Mouse (Mus musculus) thymus, adult 2 months (tissue): ENCODE results near the gene Apon. TPM values are rescaled to one million over a fixed set of nuclear protein-coding genes. Genes with fewer than 3 reads are reported as not detected.

ENCODE experiments used
- DNase-seq: peaks from one replicate; pipeline ENCODE4 v3.0.0; 2021
- H3K27ac ChIP-seq: fragments of 200-500 bp; 2 replicates; pipeline ENCODE4 v1.5.1; 2012; ENCODE audit warnings: low read length, control low read depth; ENCODE audit not compliant: control insufficient read depth, insufficient read depth
- H3K27me3 ChIP-seq: fragments of 200-500 bp; 2 replicates; pipeline ENCODE4 v1.6.1; 2012; ENCODE audit warnings: mild to moderate bottlenecking, low read length, moderate library complexity, mixed read lengths; ENCODE audit not compliant: control insufficient read depth, insufficient read depth
- H3K36me3 ChIP-seq: fragments of 200-500 bp; 2 replicates; pipeline ENCODE4 v1.6.1; 2012; ENCODE audit warnings: mild to moderate bottlenecking, low read length, moderate library complexity; ENCODE audit not compliant: control insufficient read depth, insufficient read depth
- H3K4me1 ChIP-seq: fragments of 200-500 bp; replicated peaks from 2 replicates; pipeline ENCODE4 v1.6.1; 2012; ENCODE audit warnings: low read length; ENCODE audit not compliant: control insufficient read depth, insufficient read depth
- H3K4me3 ChIP-seq: fragments of 200-500 bp; 2 replicates; pipeline ENCODE4 v1.5.1; 2012; ENCODE audit warnings: mild to moderate bottlenecking, low read length, control low read depth, moderate library complexity; ENCODE audit not compliant: control insufficient read depth, insufficient read depth
- CTCF ChIP-seq: fragments of 200-500 bp; IDR thresholded peaks from 2 replicates; pipeline ENCODE4 v1.5.1; 2012; ENCODE audit warnings: mild to moderate bottlenecking, control low read depth, low read length, moderate library complexity, borderline replicate concordance; ENCODE audit not compliant: control insufficient read depth, poor library complexity, insufficient read depth; ENCODE audit errors: extremely low read depth
- POLR2A ChIP-seq: fragments of 200-500 bp; IDR thresholded peaks from 2 replicates; pipeline ENCODE4 v1.6.1; 2012; ENCODE audit warnings: mild to moderate bottlenecking, low read length, control low read depth, moderate library complexity; ENCODE audit not compliant: control insufficient read depth, poor library complexity, insufficient read depth; ENCODE audit errors: extremely low read depth
- WGBS: fragments of 180-500 bp; shearing (Covaris S2); methylation state at CpG from one replicate; pipeline ENCODE4 v1.1.7; 2018; 5-methylcytosine and 5-hydroxymethylcytosine counted together
- polyA plus RNA-seq: library from polyadenylated mRNA; depleted of rRNA; stranded (reverse); fragments of >200 nt; gene quantifications from 2 replicates; pipeline ENCODE4 v1.2.3, GENCODE M21; 2012; rRNA removed

The Apon gene
- 0.39 and 0.96 TPM in 2 replicates for polyA plus RNA-seq

- Histone ChIP-seq H3K27me3 (no peaks in the 10 kb centered on the region), H3K36me3 (peaks cover 23% of the 10 kb centered on the region), H3K4me3 (no peak within 1 kb of the TSS), H3K27ac (no peak within 1 kb of the TSS), H3K4me1 (peaks cover under 1% of the 10 kb centered on the region; the same call in 1 of the 2 replicates)
- no peak for TF ChIP-seq POLR2A
- TF ChIP-seq CTCF = no peak
- WGBS = 98% methylated on average over 4 of the region's 4 CpGs
- DNase-seq = no peak
Measured at GRCm38 (mm10) chr10:128253677-128254255, at the start of gene Apon. Gene Apon, plus strand, starts transcription at chr10:128254096.

- Histone ChIP-seq H3K27ac (no peak overlapping the region), H3K4me1 (no peaks in the 10 kb centered on the region), H3K36me3 (no peaks in the 10 kb centered on the region), H3K4me3 (no peak overlapping the region), H3K27me3 (no peaks in the 10 kb centered on the region)
- DNase-seq = no peak
- 95% methylated on average over 15 of the region's 15 CpGs for WGBS
- TF ChIP-seq POLR2A (no peak), CTCF (no peak)
Measured at GRCm38 (mm10) chr10:128204941-128205340, 49.0 kb upstream of the Apon start.

GRCm38 (mm10) chr10:128208326-128208725, 45.6 kb upstream of the Apon start:
- Histone ChIP-seq H3K4me3 (no peak overlapping the region), H3K36me3 (no peaks in the 10 kb centered on the region), H3K27ac (no peak overlapping the region), H3K27me3 (no peaks in the 10 kb centered on the region), H3K4me1 (peaks cover 11% of the 10 kb centered on the region)
- WGBS = 96% methylated on average over 10 of the region's 10 CpGs
- TF ChIP-seq CTCF (no peak), POLR2A (no peak)
- no peak for DNase-seq

- 97% methylated on average over 11 of the region's 11 CpGs for WGBS
- TF ChIP-seq CTCF (no peak), POLR2A (no peak)
- Histone ChIP-seq H3K27me3 (no peaks in the 10 kb centered on the region), H3K4me1 (peaks cover 11% of the 10 kb centered on the region), H3K27ac (no peak overlapping the region), H3K4me3 (no peak overlapping the region), H3K36me3 (no peaks in the 10 kb centered on the region)
- DNase-seq = no peak
Measured at GRCm38 (mm10) chr10:128209311-128210009, 44.4 kb upstream of the Apon start.

- Histone ChIP-seq H3K4me3 (no peak overlapping the region), H3K36me3 (no peaks in the 10 kb centered on the region), H3K27ac (no peak overlapping the region), H3K4me1 (peaks cover 11% of the 10 kb centered on the region), H3K27me3 (no peaks in the 10 kb centered on the region)
- no peak for DNase-seq
- TF ChIP-seq CTCF (no peak), POLR2A (no peak)
- WGBS = 92% methylated on average over 2 of the region's 2 CpGs
Measured at GRCm38 (mm10) chr10:128210131-128210530, 43.8 kb upstream of the Apon start.

- no peak for TF ChIP-seq CTCF
- no peak for TF ChIP-seq POLR2A
- H3K27me3 ChIP-seq = no peaks in the 10 kb centered on the region
- WGBS = 21% methylated on average over 14 of the region's 14 CpGs
- peak overlapping the region; percentile 68 for H3K4me3 ChIP-seq
- no peaks in the 10 kb centered on the region for H3K36me3 ChIP-seq
- H3K4me1 ChIP-seq = peaks cover 11% of the 10 kb centered on the region
- H3K27ac ChIP-seq = no peak overlapping the region
- peak; percentile 18 for DNase-seq
Measured at GRCm38 (mm10) chr10:128210954-128211353, 42.9 kb upstream of the Apon start.

- WGBS = under 1% methylated on average over 30 of the region's 30 CpGs
- Histone ChIP-seq H3K27me3 (no peaks in the 10 kb centered on the region), H3K27ac (no peak within 1 kb of the TSS), H3K4me1 (peaks cover 11% of the 10 kb centered on the region), H3K36me3 (no peaks in the 10 kb centered on the region), H3K4me3 (peak within 1 kb of the TSS; percentile 68)
- DNase-seq = peak; percentile 92
- TF ChIP-seq CTCF (peak; percentile 43; the same call in 1 of the 2 replicates), POLR2A (peak; percentile 63)
Measured at GRCm38 (mm10) chr10:128211390-128212108, 42.3 kb upstream of the Apon start, which contains the start of gene Spryd4. Gene Spryd4, minus strand, starts transcription at chr10:128211807.
